Mouse (Mus musculus) macrophage (primary cell): ENCODE results near the gene Aldh18a1. TPM values are rescaled to one million over a fixed set of nuclear protein-coding genes. Genes with fewer than 3 reads are reported as not detected.
"Not testable (repeated sequence)": the region's sequence is repeated elsewhere in the genome, so short reads cannot be mapped to it uniquely, and the experiment has no call there.

Experiments
- H3K27ac ChIP-seq: fragments of 350-480 bp; formaldehyde crosslinking; 2 replicates; pipeline ENCODE4 v1.9.0; 2021
- H3K36me3 ChIP-seq: fragments of 350-480 bp; formaldehyde crosslinking; 2 replicates; pipeline ENCODE4 v1.9.0; 2021; ENCODE audit errors: inconsistent target
- H3K4me3 ChIP-seq: fragments of 350-480 bp; formaldehyde crosslinking; 2 replicates; pipeline ENCODE4 v1.9.0; 2021; ENCODE audit errors: inconsistent target
- H3K79me2 ChIP-seq: fragments of 350-480 bp; formaldehyde crosslinking; 2 replicates; pipeline ENCODE4 v1.9.0; 2021; ENCODE audit errors: inconsistent target
- WGBS: methylation state at CpG from one replicate; pipeline ENCODE4 v1.1.7; 2026; ENCODE audit warnings: inconsistent platforms; ENCODE audit not compliant: missing documents; 5-methylcytosine and 5-hydroxymethylcytosine counted together
- polyA plus RNA-seq: library from polyadenylated mRNA; stranded (reverse); fragments of 250-400 nt; gene quantifications from 3 replicates; pipeline ENCODE4 v1.2.4, GENCODE M21; 2018; ENCODE audit warnings: inconsistent platforms

Aldh18a1 gene
- polyA plus RNA-seq, 1 experiment from 2014 or later, result 2.4 TPM

GRCm38 (mm10) chr19:40605189-40605588, 16.9 kb upstream of the Aldh18a1 start:
- H3K27ac ChIP-seq, result no peak overlapping the region
- WGBS, result 94% methylated on average over 9 of the region's 9 CpGs
- H3K4me3 ChIP-seq, result no peak overlapping the region
- peaks cover 61% of the 10 kb centered on the region for H3K36me3 ChIP-seq
- no peaks in the 10 kb centered on the region for H3K79me2 ChIP-seq

- Histone ChIP-seq H3K36me3 (peaks cover 45% of the 10 kb centered on the region), H3K27ac (no peak overlapping the region), H3K79me2 (no peaks in the 10 kb centered on the region), H3K4me3 (no peak overlapping the region)
- WGBS, result 87% methylated on average over 3 of the region's 3 CpGs
Measured at GRCm38 (mm10) chr19:40601870-40602269, 13.6 kb upstream of the Aldh18a1 start.

- not testable (repeated sequence) for H3K79me2 ChIP-seq, H3K4me3 ChIP-seq, H3K27ac ChIP-seq
- peaks cover 40% of the 10 kb centered on the region for H3K36me3 ChIP-seq
- 88% methylated on average over 5 of the region's 5 CpGs for WGBS
Measured at GRCm38 (mm10) chr19:40600846-40601245, 12.6 kb upstream of the Aldh18a1 start.

DNA sequence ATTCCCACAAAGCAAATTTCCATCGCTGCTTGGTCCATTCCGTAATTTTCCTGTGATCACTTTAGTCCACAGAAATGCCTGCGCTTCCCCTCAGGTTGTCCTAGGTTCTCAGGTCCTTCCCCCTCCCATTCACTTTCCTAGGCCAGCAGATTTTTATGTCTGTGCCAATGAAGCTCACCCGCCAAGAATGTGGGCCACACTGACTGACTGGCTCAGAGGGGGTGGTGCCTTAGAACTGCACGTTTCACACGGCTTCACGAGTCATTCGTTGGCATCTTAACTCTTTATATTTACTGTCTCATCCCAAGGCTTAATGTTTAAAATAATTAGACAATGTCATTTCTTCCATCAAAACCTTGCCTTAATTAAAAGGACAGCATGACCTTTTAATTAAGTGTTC, 7.6 kb upstream of the Aldh18a1 start:
- no peaks in the 10 kb centered on the region for H3K79me2 ChIP-seq
- WGBS, result 91% methylated on average over 8 of the region's 8 CpGs
- H3K4me3 ChIP-seq, result no peak overlapping the region
- H3K36me3 ChIP-seq, result peaks cover 11% of the 10 kb centered on the region; the same call in 1 of the 2 replicates
- no peak overlapping the region for H3K27ac ChIP-seq

- WGBS, result 97% methylated on average over 3 of the region's 3 CpGs
- no peaks in the 10 kb centered on the region for H3K79me2 ChIP-seq
- no peak overlapping the region for H3K27ac ChIP-seq
- H3K4me3 ChIP-seq, result no peak overlapping the region
- peaks cover 11% of the 10 kb centered on the region; the same call in 1 of the 2 replicates for H3K36me3 ChIP-seq
Measured at GRCm38 (mm10) chr19:40595231-40595630, 7.0 kb upstream of the Aldh18a1 start.

GRCm38 (mm10) chr19:40589530-40589880, 1.2 kb upstream of the Aldh18a1 start:
- WGBS, result 0% methylated on average over 10 of the region's 10 CpGs
- peak overlapping the region; percentile 42 for H3K27ac ChIP-seq

DNA sequence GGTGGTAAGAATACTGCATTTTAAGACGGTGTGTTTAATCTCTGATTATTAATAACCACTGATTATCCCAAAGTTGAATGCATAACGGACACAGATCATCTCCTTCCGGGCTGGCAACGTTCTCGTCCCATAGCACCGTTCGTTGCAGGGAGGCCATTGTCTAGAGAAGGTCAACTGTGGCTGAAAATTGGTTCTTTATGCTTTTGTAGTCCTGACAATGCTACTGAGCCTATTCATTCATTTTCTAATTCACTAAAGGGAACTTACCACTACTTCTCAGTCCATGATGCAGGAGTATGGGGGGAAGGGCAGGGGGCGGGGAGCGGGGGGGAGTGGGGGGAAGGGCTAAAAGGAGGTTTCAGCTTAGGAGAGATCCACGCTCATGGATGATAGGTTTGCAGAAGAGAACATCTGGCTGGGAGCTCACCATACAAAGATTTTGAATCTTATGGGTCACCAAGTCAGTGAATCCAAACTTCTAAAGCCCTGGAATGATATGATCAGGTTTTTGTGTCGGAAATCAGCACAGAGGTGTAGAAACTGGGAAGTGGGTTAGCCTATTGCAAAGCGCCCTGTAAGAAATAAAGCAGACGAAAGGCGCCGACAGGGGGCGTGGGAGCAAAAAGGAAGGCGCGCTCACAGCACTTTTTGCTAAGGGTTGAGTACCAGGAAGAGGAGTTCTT, 725 bp upstream of the Aldh18a1 start:
- H3K36me3 ChIP-seq, result no peaks in the 10 kb centered on the region
- H3K79me2 ChIP-seq, result no peaks in the 10 kb centered on the region
- H3K4me3 ChIP-seq, result peak overlapping the region; percentile 60
- H3K27ac ChIP-seq, result peak overlapping the region; percentile 42
- under 1% methylated on average over 18 of the region's 18 CpGs for WGBS

More at GRCm38 (mm10) chr19:40589530-40589880, 1.2 kb upstream of the Aldh18a1 start:
- Histone ChIP-seq H3K36me3 (no peaks in the 10 kb centered on the region), H3K4me3 (peak overlapping the region; percentile 60), H3K79me2 (no peaks in the 10 kb centered on the region)

- Histone ChIP-seq H3K27ac (no peak overlapping the region), H3K36me3 (no peaks in the 10 kb centered on the region), H3K79me2 (no peaks in the 10 kb centered on the region), H3K4me3 (peak overlapping the region; percentile 60)
- WGBS, result 6% methylated on average over 30 of the region's 30 CpGs
Measured at GRCm38 (mm10) chr19:40587491-40588292, 571 bp downstream of the Aldh18a1 start.

DNA sequence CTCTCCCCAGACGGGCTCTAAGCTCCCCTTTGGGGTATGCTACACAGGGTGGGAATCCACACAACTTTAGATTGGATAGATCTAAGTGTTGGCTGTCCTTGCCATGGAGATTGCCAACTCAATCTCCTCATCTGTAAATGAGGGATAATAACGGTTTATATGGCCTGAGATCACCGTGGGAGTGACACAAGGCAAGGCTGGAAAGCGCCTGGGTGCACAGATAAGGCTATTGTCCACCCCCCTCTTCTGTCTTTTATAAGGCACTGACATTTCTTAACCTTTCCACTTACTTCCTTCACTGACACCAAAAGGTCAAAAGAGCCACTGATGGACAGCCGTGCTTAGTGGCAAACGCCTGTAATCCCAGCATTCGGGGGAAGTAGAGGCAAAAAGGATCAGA, 1.4 kb downstream of the Aldh18a1 start:
- Histone ChIP-seq H3K79me2 (no peaks in the 10 kb centered on the region), H3K27ac (no peak overlapping the region), H3K4me3 (no peak overlapping the region; the same call in 1 of the 2 replicates), H3K36me3 (no peaks in the 10 kb centered on the region)
- 75% methylated on average over 7 of the region's 7 CpGs for WGBS

DNA sequence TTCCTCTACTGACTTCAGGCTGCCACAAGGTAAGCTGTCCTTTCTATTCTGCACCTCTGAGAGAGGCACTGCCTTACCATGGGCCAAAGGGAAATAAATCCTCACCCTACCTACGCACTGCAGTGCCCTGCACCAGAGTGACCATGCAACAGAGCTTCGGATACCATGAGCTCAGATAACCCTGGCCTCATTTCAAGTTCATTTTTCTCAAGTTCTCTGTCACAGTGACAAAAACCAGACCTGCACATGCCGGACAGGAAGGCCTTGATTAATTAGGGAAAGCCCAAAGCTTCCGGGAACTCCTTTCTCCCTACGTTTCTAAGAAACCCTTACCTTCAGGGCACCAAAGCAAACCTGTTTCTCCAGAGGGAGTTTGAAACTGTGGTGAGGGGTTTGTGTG, 6.6 kb downstream of the Aldh18a1 start:
- Histone ChIP-seq H3K4me3 (no peak overlapping the region), H3K36me3 (no peaks in the 10 kb centered on the region), H3K27ac (no peak overlapping the region), H3K79me2 (no peaks in the 10 kb centered on the region)
- WGBS, result 92% methylated on average over 5 of the region's 5 CpGs

GRCm38 (mm10) chr19:40580902-40581301, 7.4 kb downstream of the Aldh18a1 start:
- Histone ChIP-seq H3K27ac (no peak overlapping the region), H3K36me3 (no peaks in the 10 kb centered on the region), H3K4me3 (no peak overlapping the region), H3K79me2 (no peaks in the 10 kb centered on the region)
- WGBS, result 91% methylated on average over 2 of the region's 2 CpGs

- no peaks in the 10 kb centered on the region for H3K36me3 ChIP-seq
- WGBS, result 88% methylated on average over 5 of the region's 5 CpGs
Measured at GRCm38 (mm10) chr19:40575438-40575837, 12.8 kb downstream of the Aldh18a1 start.

GRCm38 (mm10) chr19:40570726-40571125, 17.5 kb downstream of the Aldh18a1 start:
- no peak overlapping the region for H3K4me3 ChIP-seq
- WGBS, result 90% methylated on average over 9 of the region's 9 CpGs
- no peaks in the 10 kb centered on the region for H3K36me3 ChIP-seq
- no peaks in the 10 kb centered on the region for H3K79me2 ChIP-seq
- no peak overlapping the region for H3K27ac ChIP-seq

More at GRCm38 (mm10) chr19:40575438-40575837, 12.8 kb downstream of the Aldh18a1 start:
- no peak overlapping the region for H3K27ac ChIP-seq
- H3K4me3 ChIP-seq, result no peak overlapping the region
- H3K79me2 ChIP-seq, result no peaks in the 10 kb centered on the region

- WGBS, result 96% methylated on average over 3 of the region's 3 CpGs
- Histone ChIP-seq H3K27ac (no peak overlapping the region), H3K36me3 (no peaks in the 10 kb centered on the region), H3K79me2 (no peaks in the 10 kb centered on the region), H3K4me3 (no peak overlapping the region)
Measured at GRCm38 (mm10) chr19:40567616-40568015, 20.6 kb downstream of the Aldh18a1 start.
